Mouse (Mus musculus): ENCODE measurements at regions not wholly inside any gene's neighbourhood (a gene's known extent, or its start where the extent isn't known, plus 50 kb on each side); places are given as distances from the start of the nearest gene placed in this dataset.

GRCm38 (mm10) chr17:68089830-68090229, 85.9 kb upstream of the Arhgap28 start:
- no peak for TF ChIP-seq GATA2 (IDR thresholded peaks at IDR 0.05; ENCODE audit: borderline replicate concordance, low read depth, low read length)
- no peak for TF ChIP-seq POLR2AphosphoS5 (IDR thresholded peaks at IDR 0.05; ENCODE audit: insufficient replicate concordance, low read depth, low read length)
- no peak for TF ChIP-seq GATA1 (IDR thresholded peaks at IDR 0.05; ENCODE audit: borderline replicate concordance, low read length)
